Mouse (Mus musculus) inflammation-experienced regulatory T-cells, adult 16 weeks (primary cell): ENCODE results near the gene Bicd1. TPM values are rescaled to one million over a fixed set of nuclear protein-coding genes. Genes with fewer than 3 reads are reported as not detected.

Experiments
- polyA plus RNA-seq: library from polyadenylated mRNA; unstranded; fragments of 100-300 nt; shearing (Covaris generic); gene quantifications from one replicate; pipeline ENCODE4 v1.2.1, GENCODE M21; 2017

The Bicd1 gene
- polyA plus RNA-seq: 23.3 TPM

GRCm38 (mm10) chr6:149408833-149409332 lies at the start of gene Bicd1:
Gene Bicd1, plus strand, starts transcription at chr6:149408886.

Other genes with a start within 250 kb of the Bicd1 start
- gene Amn1, start 220.2 kb upstream of the Bicd1 start, polyA plus RNA-seq: 40.8 TPM
- 298 TPM for gene Resf1, start 99.5 kb upstream of the Bicd1 start, polyA plus RNA-seq